Mouse (Mus musculus): Measurements from ENCODE around the gene Gsc2. TPM values are rescaled to one million over a fixed set of nuclear protein-coding genes. Genes with fewer than 3 reads are reported as not detected.
"Not testable (repeated sequence)": the region's sequence is repeated elsewhere in the genome, so short reads cannot be mapped to it uniquely, and the experiment has no call there.

Gsc2 gene
- not detected in 2 replicates for polyA plus RNA-seq (2015; fragmentation: Nextera tagmentation; extraction: Ambion mirVana)

DNA sequence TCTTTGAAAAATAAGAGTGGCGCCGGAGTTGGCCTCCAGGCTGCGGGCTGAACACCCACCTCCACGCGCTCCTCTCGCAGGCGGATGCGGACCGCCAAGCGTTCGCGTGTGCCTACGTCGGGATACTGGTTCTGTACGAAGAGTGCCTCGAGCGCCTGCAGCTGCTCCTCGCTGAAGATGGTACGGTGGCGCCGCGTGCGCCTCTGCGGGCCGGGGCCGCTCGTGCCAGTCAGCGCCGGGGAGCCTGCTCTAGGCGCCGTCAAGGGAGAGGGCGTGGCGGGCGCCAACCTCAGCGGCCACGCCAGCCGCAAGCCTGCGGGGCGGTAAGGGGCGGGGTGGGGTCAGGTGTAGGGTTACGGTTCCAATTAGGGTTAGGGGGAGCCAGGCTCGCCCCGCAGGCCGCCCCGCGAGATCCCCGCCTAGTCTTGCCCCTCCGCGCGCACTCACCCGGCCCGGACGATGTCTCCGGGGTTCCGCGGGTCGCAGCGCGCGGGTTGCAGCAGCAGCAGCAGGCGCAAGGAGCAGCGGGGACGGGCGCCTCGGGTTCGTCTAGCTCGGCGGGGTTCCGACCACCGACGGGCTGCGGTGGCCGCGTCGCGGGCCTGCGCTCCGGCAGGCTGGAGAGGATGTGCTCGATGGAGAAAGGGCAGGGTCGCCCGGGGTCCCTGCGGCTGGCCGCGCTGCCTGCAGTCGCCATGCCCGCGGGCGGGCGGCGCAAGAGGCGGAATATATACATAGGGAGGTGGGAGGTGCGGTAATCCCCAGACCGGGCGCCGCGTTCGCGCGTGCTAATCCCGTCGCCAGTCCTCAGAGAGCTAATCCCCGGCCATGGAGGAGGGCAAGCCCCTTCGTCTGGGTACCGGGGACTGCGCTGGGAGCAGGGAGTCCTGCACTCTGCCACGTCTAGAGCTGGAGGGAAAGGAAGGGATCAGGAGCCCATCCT lies at the start of gene Gsc2:
Gsc2 (minus strand) TSS at position 753 of the 943 bp plus-strand sequence.
- ATAC-seq = peak; percentile 12; the same call in 1 of the 2 replicates
- peaks cover 5% of the 10 kb centered on the region; the same call in 1 of the 2 replicates for H3K4me1 ChIP-seq (replicated peaks; ENCODE audit: control insufficient read depth, insufficient read depth, low read length)
- under 1% methylated on average over 101 of the region's 106 CpGs for WGBS
- H3K27me3 ChIP-seq (replicated peaks; ENCODE audit: control insufficient read depth, insufficient read depth, low read length) = peaks cover 60% of the 10 kb centered on the region
- H3K4me2 ChIP-seq (replicated peaks; ENCODE audit: low read depth) = peak within 1 kb of the TSS; percentile 66
- H3K27ac ChIP-seq (ENCODE audit: low read depth, low read length) = no peak within 1 kb of the TSS
- H3K9me3 ChIP-seq (ENCODE audit: control insufficient read depth) = no peaks in the 10 kb centered on the region
- TF ChIP-seq CTCF (IDR thresholded peaks at IDR 0.05; ENCODE audit: low read depth) = no peak
- H3K9ac ChIP-seq (ENCODE audit: low read depth, low read length) = peak within 1 kb of the TSS; percentile 22; the same call in 1 of the 2 replicates
- H3K4me3 ChIP-seq (ENCODE audit: low read depth, low read length) = peak within 1 kb of the TSS; percentile 43
- no peaks in the 10 kb centered on the region for H3K36me3 ChIP-seq (ENCODE audit: control insufficient read depth, insufficient read depth)

- Histone ChIP-seq H3K4me1 (replicated peaks; ENCODE audit: control insufficient read depth, insufficient read depth, low read length) (no peaks in the 10 kb centered on the region), H3K36me3 (ENCODE audit: control insufficient read depth, insufficient read depth) (no peaks in the 10 kb centered on the region), H3K4me2 (replicated peaks; ENCODE audit: low read depth) (no peak overlapping the region), H3K9ac (ENCODE audit: low read depth, low read length) (no peak overlapping the region), H3K4me3 (ENCODE audit: low read depth, low read length) (no peak overlapping the region), H3K27me3 (replicated peaks; ENCODE audit: control insufficient read depth, insufficient read depth, low read length) (no peaks in the 10 kb centered on the region), H3K9me3 (ENCODE audit: control insufficient read depth) (no peaks in the 10 kb centered on the region), H3K27ac (ENCODE audit: low read depth, low read length) (no peak overlapping the region)
- 75% methylated on average over 7 of the region's 7 CpGs for WGBS
- no peak for TF ChIP-seq CTCF (IDR thresholded peaks at IDR 0.05; ENCODE audit: low read depth)
- ATAC-seq = no peak
These were observed 47.2 kb upstream of the Gsc2 start for GRCm38 (mm10) chr16:17962091-17962490.

GRCm38 (mm10) chr16:17956052-17956638 lies 41.3 kb upstream of the Gsc2 start:
- not testable (repeated sequence) for H3K4me1 ChIP-seq (replicated peaks; ENCODE audit: control insufficient read depth, insufficient read depth, low read length); H3K27ac ChIP-seq (ENCODE audit: low read depth, low read length); H3K4me2 ChIP-seq (replicated peaks; ENCODE audit: low read depth); H3K4me3 ChIP-seq (ENCODE audit: low read depth, low read length); ATAC-seq; H3K27me3 ChIP-seq (replicated peaks; ENCODE audit: control insufficient read depth, insufficient read depth, low read length); H3K36me3 ChIP-seq (ENCODE audit: control insufficient read depth, insufficient read depth); H3K9me3 ChIP-seq (ENCODE audit: control insufficient read depth); H3K9ac ChIP-seq (ENCODE audit: low read depth, low read length)
- WGBS = 94% methylated on average over 16 of the region's 17 CpGs

GRCm38 (mm10) chr16:17951618-17952017 lies 36.8 kb upstream of the Gsc2 start:
- H3K9ac ChIP-seq (ENCODE audit: low read depth, low read length) = no peak overlapping the region
- H3K27me3 ChIP-seq (replicated peaks; ENCODE audit: control insufficient read depth, insufficient read depth, low read length) = no peaks in the 10 kb centered on the region
- H3K36me3 ChIP-seq (ENCODE audit: control insufficient read depth, insufficient read depth) = no peaks in the 10 kb centered on the region
- TF ChIP-seq CTCF (IDR thresholded peaks at IDR 0.05; ENCODE audit: low read depth) = no peak
- no peaks in the 10 kb centered on the region for H3K9me3 ChIP-seq (ENCODE audit: control insufficient read depth)
- no peak overlapping the region for H3K27ac ChIP-seq (ENCODE audit: low read depth, low read length)
- no peak overlapping the region for H3K4me3 ChIP-seq (ENCODE audit: low read depth, low read length)
- ATAC-seq = no peak
- H3K4me1 ChIP-seq (replicated peaks; ENCODE audit: control insufficient read depth, insufficient read depth, low read length) = no peaks in the 10 kb centered on the region
- 97% methylated on average over 4 of the region's 4 CpGs for WGBS
- H3K4me2 ChIP-seq (replicated peaks; ENCODE audit: low read depth) = no peak overlapping the region

GRCm38 (mm10) chr16:17950068-17950467 lies 35.2 kb upstream of the Gsc2 start:
- no peak for ATAC-seq
- Histone ChIP-seq H3K36me3 (ENCODE audit: control insufficient read depth, insufficient read depth) (no peaks in the 10 kb centered on the region), H3K27me3 (replicated peaks; ENCODE audit: control insufficient read depth, insufficient read depth, low read length) (no peaks in the 10 kb centered on the region), H3K4me1 (replicated peaks; ENCODE audit: control insufficient read depth, insufficient read depth, low read length) (no peaks in the 10 kb centered on the region), H3K4me2 (replicated peaks; ENCODE audit: low read depth) (no peak overlapping the region), H3K27ac (ENCODE audit: low read depth, low read length) (no peak overlapping the region), H3K9ac (ENCODE audit: low read depth, low read length) (no peak overlapping the region), H3K9me3 (ENCODE audit: control insufficient read depth) (no peaks in the 10 kb centered on the region), H3K4me3 (ENCODE audit: low read depth, low read length) (no peak overlapping the region)
- no peak for TF ChIP-seq CTCF (IDR thresholded peaks at IDR 0.05; ENCODE audit: low read depth)
- 46% methylated on average over 4 of the region's 4 CpGs for WGBS

- Histone ChIP-seq H3K27me3 (replicated peaks; ENCODE audit: control insufficient read depth, insufficient read depth, low read length) (no peaks in the 10 kb centered on the region), H3K9me3 (ENCODE audit: control insufficient read depth) (no peaks in the 10 kb centered on the region), H3K4me3 (ENCODE audit: low read depth, low read length) (no peak overlapping the region), H3K9ac (ENCODE audit: low read depth, low read length) (no peak overlapping the region), H3K36me3 (ENCODE audit: control insufficient read depth, insufficient read depth) (no peaks in the 10 kb centered on the region), H3K27ac (ENCODE audit: low read depth, low read length) (no peak overlapping the region), H3K4me1 (replicated peaks; ENCODE audit: control insufficient read depth, insufficient read depth, low read length) (no peaks in the 10 kb centered on the region), H3K4me2 (replicated peaks; ENCODE audit: low read depth) (no peak overlapping the region)
- TF ChIP-seq CTCF (IDR thresholded peaks at IDR 0.05; ENCODE audit: low read depth) = no peak
- no peak for ATAC-seq
- 53% methylated on average over 2 of the region's 2 CpGs for WGBS
These were observed 34.6 kb upstream of the Gsc2 start for GRCm38 (mm10) chr16:17949421-17949877.

Data from intestine, postnatal 0 days (tissue).